Mouse (Mus musculus) midbrain, postnatal 0 days (tissue): Measurements from ENCODE around the gene Irf2bpl. TPM values are rescaled to one million over a fixed set of nuclear protein-coding genes. Genes with fewer than 3 reads are reported as not detected.

Source experiments
- ATAC-seq: fragments of 200-750 bp; cut with Nextera tagmentation; 2 replicates; pipeline ENCODE4 v1.8.0; 2017; ENCODE audit warnings: moderate number of reproducible peaks, mild to moderate bottlenecking, moderate TSS enrichment, moderate library complexity; ENCODE audit not compliant: low FRiP score
- DNase-seq: peaks from one replicate; pipeline ENCODE4 v3.0.0-alpha.2; 2015; ENCODE audit warnings: low spot score
- H3K27ac ChIP-seq: fragments of 300-500 bp; sonication (generic); 2 replicates; pipeline ENCODE4 v1.5.1; 2014; ENCODE audit warnings: low read depth, mild to moderate bottlenecking, low read length, mixed read lengths
- H3K27me3 ChIP-seq: fragments of 300-500 bp; sonication (generic); 2 replicates; pipeline ENCODE4 v1.6.1; 2014; ENCODE audit warnings: low read length, control low read depth, mixed read lengths; ENCODE audit not compliant: insufficient read depth
- H3K36me3 ChIP-seq: fragments of 300-500 bp; sonication (generic); 2 replicates; pipeline ENCODE4 v1.6.1; 2014; ENCODE audit warnings: low read length, control low read depth, mixed read lengths; ENCODE audit not compliant: insufficient read depth
- H3K4me1 ChIP-seq: fragments of 300-500 bp; sonication (generic); 2 replicates; pipeline ENCODE4 v1.6.1; 2014; ENCODE audit warnings: mild to moderate bottlenecking, control low read depth, antibody characterized with exemption, low read length, mixed read lengths; ENCODE audit not compliant: insufficient read depth
- H3K4me2 ChIP-seq: fragments of 300-500 bp; sonication (generic); 2 replicates; pipeline ENCODE4 v1.6.1; 2014; ENCODE audit warnings: low read depth, mild to moderate bottlenecking, low read length, mixed read lengths; ENCODE audit not compliant: poor library complexity, severe bottlenecking
- H3K4me3 ChIP-seq: fragments of 300-500 bp; sonication (generic); 2 replicates; pipeline ENCODE4 v1.5.1; 2014; ENCODE audit warnings: low read depth, mild to moderate bottlenecking, low read length, moderate library complexity
- H3K9ac ChIP-seq: fragments of 300-500 bp; sonication (generic); replicated peaks from 2 replicates; pipeline ENCODE4 v1.6.1; 2014; ENCODE audit warnings: mild to moderate bottlenecking, low read length, moderate library complexity, mixed read lengths; ENCODE audit not compliant: poor library complexity, severe bottlenecking
- H3K9me3 ChIP-seq: fragments of 300-500 bp; sonication (generic); 2 replicates; pipeline ENCODE4 v1.6.1; 2016; ENCODE audit warnings: low read length, control low read depth
- CTCF ChIP-seq: IDR thresholded peaks from 2 replicates; pipeline ENCODE4 v1.5.1; 2016; ENCODE audit warnings: antibody characterized with exemption, mild to moderate bottlenecking
- WGBS: fragments of 180-500 bp; shearing (Covaris S2); extraction: QIAGEN DNeasy Blood & Tissue Kit; methylation state at CpG from one replicate; pipeline ENCODE4 v1.1.7; 2014; 5-methylcytosine and 5-hydroxymethylcytosine counted together
- polyA plus RNA-seq: library from polyadenylated mRNA; unstranded; fragments of >200 nt; fragmentation: Nextera tagmentation; extraction: Ambion mirVana; gene quantifications from 2 replicates; pipeline ENCODE4 v1.2.1, GENCODE M21; 2015
- total RNA-seq: library from RNA; depleted of rRNA; stranded (reverse); fragments of >200 nt; gene quantifications from 2 replicates; pipeline ENCODE4 v1.2.3, GENCODE M21; 2014

The Irf2bpl gene
- total and polyA plus RNA-seq, 2 experiments from 2014 or later: 86.2 to 191 TPM

- no peak overlapping the region for H3K4me2 ChIP-seq
- H3K27me3 ChIP-seq: no peaks in the 10 kb centered on the region
- H3K9me3 ChIP-seq: no peaks in the 10 kb centered on the region
- no peak overlapping the region for H3K9ac ChIP-seq
- WGBS: 81% methylated on average over 11 of the region's 11 CpGs
- DNase-seq: no peak
- H3K27ac ChIP-seq: no peak overlapping the region
- H3K4me1 ChIP-seq: no peaks in the 10 kb centered on the region
- no peaks in the 10 kb centered on the region for H3K36me3 ChIP-seq
- TF ChIP-seq CTCF: no peak
- H3K4me3 ChIP-seq: no peak overlapping the region
- ATAC-seq: no peak
Measured at GRCm38 (mm10) chr12:86903828-86904806, 19.5 kb upstream of the Irf2bpl start.

- H3K9me3 ChIP-seq: no peaks in the 10 kb centered on the region
- H3K9ac ChIP-seq: no peak overlapping the region
- peak overlapping the region; percentile 94; the same call in 1 of the 2 replicates for H3K27ac ChIP-seq
- WGBS: 57% methylated on average over 11 of the region's 11 CpGs
- no peak for TF ChIP-seq CTCF
- no peak overlapping the region for H3K4me2 ChIP-seq
- ATAC-seq: no peak
- no peaks in the 10 kb centered on the region for H3K27me3 ChIP-seq
- peaks cover 30% of the 10 kb centered on the region for H3K4me1 ChIP-seq
- H3K36me3 ChIP-seq: no peaks in the 10 kb centered on the region
- DNase-seq: no peak
- H3K4me3 ChIP-seq: no peak overlapping the region
Measured at GRCm38 (mm10) chr12:86899461-86900179, 15.0 kb upstream of the Irf2bpl start.

GRCm38 (mm10) chr12:86898448-86898847, 13.8 kb upstream of the Irf2bpl start:
- Histone ChIP-seq H3K9ac (peak overlapping the region; percentile 48), H3K4me1 (peaks cover 32% of the 10 kb centered on the region), H3K27me3 (no peaks in the 10 kb centered on the region), H3K36me3 (no peaks in the 10 kb centered on the region), H3K4me3 (no peak overlapping the region), H3K27ac (peak overlapping the region; percentile 94), H3K4me2 (no peak overlapping the region), H3K9me3 (no peaks in the 10 kb centered on the region)
- ATAC-seq (no peak), DNase-seq (no peak)
- 54% methylated on average over 3 of the region's 3 CpGs for WGBS
- TF ChIP-seq CTCF: no peak

- H3K4me3 ChIP-seq: no peak overlapping the region
- DNase-seq (no peak), ATAC-seq (no peak)
- no peaks in the 10 kb centered on the region for H3K9me3 ChIP-seq
- H3K27me3 ChIP-seq: no peaks in the 10 kb centered on the region
- TF ChIP-seq CTCF: no peak
- peak overlapping the region; percentile 48 for H3K9ac ChIP-seq
- no peaks in the 10 kb centered on the region for H3K36me3 ChIP-seq
- H3K4me2 ChIP-seq: peak overlapping the region; percentile 46; the same call in 1 of the 2 replicates
- peak overlapping the region; percentile 94 for H3K27ac ChIP-seq
- WGBS: 14% methylated on average over 7 of the region's 7 CpGs
- H3K4me1 ChIP-seq: peaks cover 37% of the 10 kb centered on the region
Measured at GRCm38 (mm10) chr12:86897769-86898273, 13.2 kb upstream of the Irf2bpl start.

GRCm38 (mm10) chr12:86896921-86897512, 12.4 kb upstream of the Irf2bpl start:
- H3K9me3 ChIP-seq: no peaks in the 10 kb centered on the region
- H3K4me3 ChIP-seq: no peak overlapping the region
- H3K27ac ChIP-seq: peak overlapping the region; percentile 94
- WGBS: 1% methylated on average over 7 of the region's 7 CpGs
- no peak for DNase-seq
- peaks cover 42% of the 10 kb centered on the region for H3K4me1 ChIP-seq
- peak overlapping the region; percentile 46 for H3K4me2 ChIP-seq
- no peak for TF ChIP-seq CTCF
- peak overlapping the region; percentile 48 for H3K9ac ChIP-seq
- no peaks in the 10 kb centered on the region for H3K27me3 ChIP-seq
- ATAC-seq: no peak
- H3K36me3 ChIP-seq: no peaks in the 10 kb centered on the region
